Mouse (Mus musculus): ENCODE data around the gene Nat8f6. TPM values are rescaled to one million over a fixed set of nuclear protein-coding genes. Genes with fewer than 3 reads are reported as not detected.
"Not testable (repeated sequence)": the region's sequence is repeated elsewhere in the genome, so short reads cannot be mapped to it uniquely, and the experiment has no call there.

The Nat8f6 gene
- not detected in 2 replicates for polyA plus RNA-seq (2015; fragmentation: Nextera tagmentation; extraction: Ambion mirVana)

- DNase-seq (ENCODE audit: low spot score) = no peak
These were observed at the start of gene Nat8f6, which contains the start of gene Nat8f5 for GRCm38 (mm10) chr6:85820837-85821236. Nat8f6 (minus strand) TSS chr6:85820954. Nat8f5 (minus strand) TSS chr6:85820972.

DNA sequence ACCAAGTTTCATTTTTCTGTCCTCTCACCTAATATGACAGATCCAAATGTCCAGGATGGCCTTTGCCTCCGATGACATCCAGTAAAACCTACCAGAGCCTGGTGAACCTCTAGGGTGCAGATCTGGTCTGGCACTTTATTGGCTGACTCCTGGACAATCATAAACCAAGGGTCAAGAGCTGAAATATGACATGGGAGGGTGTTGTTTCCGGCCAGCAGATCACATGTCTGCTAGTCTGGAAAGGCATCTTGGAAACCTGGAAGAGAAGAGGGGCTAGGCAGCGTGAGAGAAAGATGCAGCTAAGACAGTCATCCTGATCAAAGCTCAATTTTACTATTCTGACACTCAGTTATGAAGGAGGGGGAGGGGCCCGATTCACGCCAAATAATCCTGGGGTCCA lies 48.3 kb upstream of the Nat8f6 start, which contains the start of gene Nat8f2:
Gene Nat8f2, minus strand, starts transcription at position 153 of the 400 bp plus-strand sequence.
- not testable (repeated sequence) for DNase-seq (ENCODE audit: low spot score)

- DNase-seq (ENCODE audit: low spot score) = no peak
These were observed 47.3 kb upstream of the Nat8f6 start for GRCm38 (mm10) chr6:85867726-85868690.

DNA sequence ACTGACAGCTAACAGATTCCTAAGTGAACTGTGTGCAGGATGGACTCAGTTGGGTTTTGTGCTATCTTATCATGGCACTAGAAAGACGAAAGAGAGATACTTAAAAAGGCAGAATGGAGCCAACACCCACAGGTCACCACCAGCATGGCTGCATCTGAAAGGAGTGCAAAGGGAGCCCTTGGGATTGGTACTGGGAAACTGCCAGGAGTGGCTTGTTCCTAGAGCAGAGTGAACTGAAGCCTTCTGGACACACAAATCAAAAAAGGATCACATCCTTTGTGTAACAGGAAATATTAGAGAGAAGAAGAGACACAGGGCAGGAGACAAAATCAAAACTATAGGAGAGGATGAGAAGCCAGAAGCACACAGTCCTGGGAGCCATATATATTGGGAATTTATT lies 46.2 kb upstream of the Nat8f6 start:
- not testable (repeated sequence) for DNase-seq (ENCODE audit: low spot score)

DNA sequence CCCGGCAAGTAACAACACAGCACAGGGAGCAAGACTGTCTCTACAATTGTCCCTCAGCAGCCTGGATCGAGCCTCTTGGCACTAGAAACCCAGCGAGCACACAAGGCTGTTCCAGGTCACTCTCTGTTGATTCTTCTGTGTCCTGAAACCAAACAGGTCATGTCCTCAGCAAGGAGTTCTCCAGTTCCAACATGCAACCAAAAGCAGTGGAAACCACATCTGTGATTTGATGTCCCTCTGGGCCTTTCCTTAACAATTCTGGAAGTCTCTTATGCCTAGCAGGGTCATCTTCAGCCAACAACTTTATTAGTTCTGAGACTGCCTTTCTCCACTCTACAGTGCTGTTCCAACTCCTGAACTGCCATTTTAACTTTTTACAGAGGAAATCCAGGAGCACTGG lies 45.4 kb upstream of the Nat8f6 start:
- DNase-seq (ENCODE audit: low spot score) = not testable (repeated sequence)

DNA sequence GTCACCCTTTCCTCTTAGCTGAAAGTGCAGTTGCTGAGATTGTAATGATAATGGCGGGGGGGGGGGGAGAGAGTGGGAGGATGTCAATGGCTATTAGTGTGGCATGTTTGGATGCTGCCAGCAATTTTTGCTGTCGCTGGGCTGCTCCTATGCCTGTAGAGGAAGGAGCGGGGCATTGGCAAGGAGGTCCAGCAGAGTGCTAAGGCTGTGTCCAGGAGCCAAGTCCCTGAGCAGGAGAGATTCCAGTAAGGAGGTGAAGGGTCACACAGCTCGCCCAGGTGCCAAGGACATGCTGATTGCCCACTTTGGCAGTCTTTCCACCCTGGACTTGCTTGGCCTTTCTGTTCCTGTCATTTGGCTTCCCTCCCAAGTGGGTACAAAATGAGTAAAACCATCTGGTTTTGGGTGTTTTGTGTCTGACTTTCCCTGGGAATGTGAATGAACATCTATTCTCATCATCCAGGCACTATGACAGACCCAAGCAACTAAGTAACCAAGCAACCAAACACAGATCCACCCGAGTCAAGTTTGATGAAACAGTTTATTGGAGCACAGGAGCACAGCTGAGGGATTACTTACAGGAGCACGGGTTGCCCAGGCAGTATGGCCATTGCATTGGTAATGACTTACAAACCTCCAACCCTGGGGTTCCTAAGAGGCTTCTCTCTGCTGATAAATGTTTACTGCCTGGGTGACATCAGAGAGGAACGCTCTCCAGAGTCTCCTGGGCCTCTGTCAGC lies 44.3 kb upstream of the Nat8f6 start:
- DNase-seq (ENCODE audit: low spot score) = not testable (repeated sequence)

DNA sequence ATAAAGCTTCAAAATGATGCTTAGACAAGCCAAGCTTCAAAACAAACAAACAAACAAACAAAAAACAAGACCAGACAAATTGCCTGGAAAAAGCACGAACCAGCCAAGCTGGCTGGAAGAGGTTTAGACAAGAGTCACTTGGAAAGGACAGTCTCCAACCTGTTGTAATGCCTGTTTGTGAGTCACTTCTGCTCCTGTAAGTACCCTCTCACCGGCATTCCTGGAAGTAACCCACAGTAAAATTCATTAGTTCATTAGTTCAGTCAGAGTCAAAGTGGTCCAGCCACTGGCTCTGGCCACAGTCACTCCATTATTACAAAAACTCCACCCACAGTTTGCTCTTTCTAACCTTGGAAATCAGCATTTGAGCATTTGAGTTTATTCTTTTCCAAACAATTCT lies 43.1 kb upstream of the Nat8f6 start:
- no peak for DNase-seq (ENCODE audit: low spot score)

GRCm38 (mm10) chr6:85863136-85863535 lies 42.4 kb upstream of the Nat8f6 start:
- no peak for DNase-seq (ENCODE audit: low spot score)

- no peak for DNase-seq (ENCODE audit: low spot score)
These were observed 41.8 kb upstream of the Nat8f6 start for GRCm38 (mm10) chr6:85862565-85862964.

GRCm38 (mm10) chr6:85861247-85861646 lies 40.5 kb upstream of the Nat8f6 start:
- DNase-seq (ENCODE audit: low spot score) = no peak

- no peak for DNase-seq (ENCODE audit: low spot score)
These were observed 35.5 kb upstream of the Nat8f6 start for GRCm38 (mm10) chr6:85856194-85856678.

DNA sequence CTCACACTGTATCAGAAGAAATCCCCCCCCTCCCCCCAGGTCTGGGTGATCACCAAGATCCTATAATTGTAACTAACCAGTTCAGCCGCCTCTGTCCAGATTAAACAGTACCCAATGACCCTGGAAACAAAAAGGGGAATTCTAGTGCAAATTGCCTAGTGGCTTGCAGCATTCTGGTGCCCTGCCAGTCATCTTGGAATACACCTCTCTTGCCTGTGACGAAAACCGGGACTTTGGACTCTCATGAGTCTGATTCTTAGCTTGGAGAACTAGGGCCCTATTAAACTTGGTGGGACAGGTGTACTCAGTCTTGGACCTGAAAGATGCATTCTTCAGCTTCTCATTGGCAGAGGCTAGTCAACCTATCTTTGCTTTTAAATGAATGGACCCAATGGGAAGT lies 32.7 kb upstream of the Nat8f6 start:
- no peak for DNase-seq (ENCODE audit: low spot score)

DNA sequence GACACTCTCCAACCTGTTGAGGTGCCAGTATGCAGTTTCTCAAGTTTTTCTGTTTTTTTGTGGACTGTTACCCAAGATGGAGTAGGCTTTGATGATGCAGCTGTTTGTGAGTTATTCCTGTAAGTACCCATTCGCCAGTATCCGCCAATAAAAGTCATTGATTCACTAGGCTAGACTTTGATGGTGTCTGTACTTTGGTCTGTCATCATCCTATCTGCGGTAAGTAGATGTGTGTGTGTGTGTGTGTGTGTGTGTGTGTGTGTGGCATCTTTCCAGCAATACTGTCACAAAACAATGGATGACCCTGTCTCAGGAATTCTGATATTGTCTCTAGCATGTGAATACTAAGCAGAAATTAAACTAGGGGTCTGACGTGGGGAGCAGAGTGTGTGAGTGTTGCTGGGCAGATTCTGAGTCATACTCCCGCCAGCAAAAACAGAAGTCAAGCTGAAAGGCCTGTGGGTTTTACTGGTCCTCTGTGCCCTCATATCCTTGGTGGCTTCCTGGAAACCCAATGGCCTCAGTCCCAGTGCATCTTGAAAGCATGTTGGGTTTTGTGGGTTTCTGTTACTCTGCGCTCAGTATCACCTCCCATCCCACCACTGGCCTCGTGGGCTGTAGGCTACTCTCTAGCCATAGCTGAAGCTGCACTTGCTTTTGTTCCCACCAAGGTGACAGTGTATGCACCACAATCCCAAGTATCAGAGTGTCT lies 30.5 kb upstream of the Nat8f6 start:
- DNase-seq (ENCODE audit: low spot score) = no peak

DNA sequence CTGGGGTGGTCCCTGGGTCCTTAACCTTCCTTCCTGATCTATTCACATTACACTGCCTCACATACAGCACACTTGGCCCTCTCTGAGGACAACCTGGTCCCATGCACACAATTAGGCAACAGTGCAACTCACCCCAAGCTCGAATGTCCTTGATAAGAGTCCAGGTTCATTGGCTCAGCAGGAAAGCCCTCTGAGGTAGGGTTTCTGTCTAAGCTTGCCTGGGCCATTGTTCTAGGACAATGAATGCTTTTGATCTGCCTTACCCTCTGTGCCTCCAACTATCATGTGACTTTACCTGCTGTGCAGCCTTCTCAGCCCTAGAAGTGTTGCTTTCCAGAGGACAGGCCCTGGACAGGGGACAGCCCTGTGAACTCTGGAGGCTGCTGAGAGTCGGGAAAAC lies 28.5 kb upstream of the Nat8f6 start:
- DNase-seq (ENCODE audit: low spot score) = no peak

DNA sequence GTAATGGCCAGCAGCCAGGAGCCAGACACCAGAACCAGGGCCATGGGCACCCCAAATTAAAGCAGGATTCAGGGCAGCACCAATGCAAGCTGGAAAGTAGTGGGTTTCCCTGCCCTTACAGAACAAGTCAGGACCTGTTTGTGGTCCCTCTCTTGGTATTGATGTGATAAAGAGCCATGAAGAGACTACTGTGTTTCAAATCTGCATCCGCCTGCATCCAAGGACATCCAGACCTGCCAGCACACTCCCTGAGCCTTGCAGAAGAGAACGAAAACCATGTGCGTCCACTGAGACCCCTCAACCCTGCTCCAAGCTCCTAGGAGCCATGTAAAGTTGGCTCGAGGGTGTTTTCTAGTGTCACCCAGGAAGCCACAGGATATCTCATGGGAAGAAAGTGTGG lies 27.4 kb upstream of the Nat8f6 start:
- no peak for DNase-seq (ENCODE audit: low spot score)

DNA sequence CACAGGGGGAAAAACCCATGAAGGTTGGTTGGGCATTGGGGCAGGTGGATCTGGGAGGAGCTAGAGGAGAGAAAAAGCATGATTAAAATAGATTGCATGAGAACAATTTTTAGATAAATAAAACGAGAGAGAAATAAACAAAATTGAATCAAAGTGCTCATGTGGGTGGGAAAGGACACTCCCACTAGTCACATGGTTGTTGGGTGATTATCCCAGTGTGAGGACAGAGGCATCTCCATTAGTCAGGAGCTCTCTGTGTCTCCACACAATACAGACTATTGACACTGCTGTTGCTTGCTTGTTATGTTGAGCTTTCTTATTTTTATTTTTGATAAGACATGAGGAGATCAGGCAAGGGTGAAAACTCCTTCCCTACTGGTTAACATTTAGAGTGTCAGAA lies 26.2 kb upstream of the Nat8f6 start:
- no peak for DNase-seq (ENCODE audit: low spot score)

GRCm38 (mm10) chr6:85843677-85844458 lies 23.1 kb upstream of the Nat8f6 start:
- not testable (repeated sequence) for DNase-seq (ENCODE audit: low spot score)

GRCm38 (mm10) chr6:85839982-85840381 lies 19.2 kb upstream of the Nat8f6 start:
- no peak for DNase-seq (ENCODE audit: low spot score)

- DNase-seq (ENCODE audit: low spot score) = no peak
These were observed 17.9 kb upstream of the Nat8f6 start for GRCm38 (mm10) chr6:85838674-85839073.

- peak; percentile 20 for DNase-seq (ENCODE audit: low spot score)
These were observed 16.6 kb upstream of the Nat8f6 start for GRCm38 (mm10) chr6:85837307-85837706.
